Mouse (Mus musculus): ENCODE data around the gene Sparc.

- no peak for TF ChIP-seq CTCF (IDR thresholded peaks at IDR 0.05; ENCODE audit: low read depth)
- no peak for TF ChIP-seq EP300 (IDR thresholded peaks at IDR 0.05; ENCODE audit: low read depth)
These were observed 10.1 kb downstream of the Sparc start for GRCm38 (mm10) chr11:55412680-55413415.

Measured in liver, postnatal 0 days (tissue).